Mouse (Mus musculus): ENCODE results near the gene Mapk3.

GRCm38 (mm10) chr7:126778147-126778546 is 18.7 kb downstream of the Mapk3 start:
- no peak for TF ChIP-seq POLR2A (IDR thresholded peaks at IDR 0.05; ENCODE audit: control insufficient read depth, low read depth, low read length)
- no peak for TF ChIP-seq CTCF (IDR thresholded peaks at IDR 0.05; ENCODE audit: control insufficient read depth, insufficient read depth, insufficient replicate concordance, low read depth, low read length)

Data from testis, adult 2 months (tissue).